Mouse (Mus musculus) thymus, postnatal 25 days (tissue): ENCODE data around the gene Nomo1.
A peak's percentile ranks its signal among the peaks of the same experiment; 100 is the strongest.

ENCODE experiments used
- DNase-seq: peaks from one replicate; pipeline ENCODE4 v3.0.0; 2022

Gene Nomo1

DNA sequence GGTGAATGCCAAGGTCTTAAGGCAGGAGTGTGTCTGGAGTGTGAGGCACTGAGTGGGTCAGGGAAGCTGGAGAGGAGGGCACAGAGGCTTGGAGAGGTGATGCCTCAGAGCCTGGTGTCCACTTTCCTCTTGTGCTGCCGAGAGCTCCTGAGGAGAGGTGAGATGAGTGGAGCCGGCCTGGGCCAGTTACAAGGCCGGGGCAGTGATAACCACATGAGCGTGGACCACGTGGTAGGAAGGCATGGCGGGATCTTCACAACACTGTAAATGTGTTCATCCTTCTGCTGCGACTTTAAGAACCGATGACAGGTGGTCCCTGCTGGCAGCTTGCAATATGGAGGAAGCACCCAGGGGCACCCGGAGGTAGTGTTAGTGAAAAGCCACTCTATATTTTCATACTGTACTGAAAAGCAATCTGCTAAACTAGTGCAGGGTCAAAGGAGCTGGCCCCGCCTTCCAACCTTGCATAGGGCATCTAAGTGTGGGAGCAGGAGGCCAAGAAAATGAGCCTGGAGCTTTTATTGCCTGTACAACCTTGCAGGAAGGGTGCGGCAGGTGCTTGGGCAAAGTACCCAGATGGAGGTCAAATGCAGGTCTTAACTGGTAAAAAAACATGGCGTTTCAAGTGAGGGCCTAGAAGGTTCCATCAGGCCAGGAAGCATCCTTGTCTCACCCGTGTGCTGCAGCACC lies 14.5 kb downstream of the Nomo1 start:
- DNase-seq = no peak

GRCm38 (mm10) chr7:46049981-46050380 lies 16.5 kb downstream of the Nomo1 start:
- DNase-seq = no peak

GRCm38 (mm10) chr7:46052161-46052821 lies 18.8 kb downstream of the Nomo1 start:
- peak; percentile 21 for DNase-seq

DNA sequence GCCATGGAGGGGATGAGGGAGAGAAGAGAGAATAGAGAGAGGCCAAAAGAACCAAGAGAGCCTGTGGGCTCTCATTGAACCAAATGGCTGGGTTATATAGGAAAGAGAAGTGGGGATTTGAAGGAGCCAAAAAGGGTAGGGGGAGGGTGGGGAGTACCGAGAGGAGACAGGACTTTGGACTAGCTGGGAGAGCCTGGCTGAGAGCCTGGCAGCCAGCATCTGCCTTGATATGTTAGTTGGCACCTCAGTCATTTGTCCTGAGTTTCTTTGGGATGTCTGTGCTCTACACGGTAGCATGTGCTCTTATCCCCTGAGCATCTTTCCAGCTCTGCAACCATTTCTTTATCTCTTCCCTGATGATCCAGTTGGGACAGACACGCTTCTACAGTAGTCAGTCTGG lies 20.1 kb downstream of the Nomo1 start:
- no peak for DNase-seq

DNA sequence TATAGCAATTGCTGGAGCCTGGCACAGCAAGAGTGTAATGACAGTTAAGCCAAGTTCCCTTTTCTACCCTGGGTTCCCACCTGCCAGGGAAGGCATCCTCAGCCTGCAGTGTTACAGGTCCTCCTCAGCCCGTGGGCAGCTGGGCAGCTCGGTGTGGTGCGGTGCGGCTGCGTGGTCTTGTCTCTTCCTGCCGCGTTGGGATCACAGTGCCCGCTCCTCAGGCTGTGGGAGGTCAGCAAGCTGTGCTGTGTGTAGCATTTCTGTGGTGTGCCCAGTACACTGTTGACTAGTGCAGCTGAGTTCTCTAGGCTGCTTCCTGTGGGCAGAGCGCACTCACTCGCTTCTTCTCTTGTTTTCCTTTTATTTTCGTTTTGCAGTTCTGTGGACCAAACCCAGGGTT lies 25.4 kb downstream of the Nomo1 start:
- DNase-seq = peak; percentile 44

GRCm38 (mm10) chr7:46060688-46061087 lies 27.2 kb downstream of the Nomo1 start:
- DNase-seq = no peak

- DNase-seq = no peak
Measured at GRCm38 (mm10) chr7:46061614-46062013, 28.1 kb downstream of the Nomo1 start.

GRCm38 (mm10) chr7:46063296-46063695 lies 29.8 kb downstream of the Nomo1 start:
- DNase-seq = no peak

GRCm38 (mm10) chr7:46068831-46069230 lies 35.3 kb downstream of the Nomo1 start:
- no peak for DNase-seq

DNA sequence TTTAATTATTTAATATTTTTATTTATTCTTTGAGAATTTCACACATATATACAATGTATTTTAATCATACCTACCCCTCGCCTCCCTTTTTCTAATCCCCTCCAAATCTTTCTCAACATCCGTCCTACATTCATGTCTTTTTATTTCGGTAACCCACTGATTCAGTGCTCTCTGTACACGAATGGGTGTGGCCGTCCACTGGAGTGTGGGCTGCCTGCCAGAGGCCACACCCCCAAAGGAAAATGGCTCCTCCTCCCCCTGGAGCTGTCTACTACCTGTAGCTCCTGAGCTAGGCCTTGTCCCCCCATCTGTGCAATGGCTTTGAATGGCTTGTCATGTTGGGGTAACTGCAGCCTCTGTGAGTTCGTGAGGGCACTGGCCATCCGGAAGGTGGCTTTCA lies 43.3 kb downstream of the Nomo1 start:
- DNase-seq = no peak

GRCm38 (mm10) chr7:46077675-46078074 lies 44.2 kb downstream of the Nomo1 start:
- DNase-seq = no peak

DNA sequence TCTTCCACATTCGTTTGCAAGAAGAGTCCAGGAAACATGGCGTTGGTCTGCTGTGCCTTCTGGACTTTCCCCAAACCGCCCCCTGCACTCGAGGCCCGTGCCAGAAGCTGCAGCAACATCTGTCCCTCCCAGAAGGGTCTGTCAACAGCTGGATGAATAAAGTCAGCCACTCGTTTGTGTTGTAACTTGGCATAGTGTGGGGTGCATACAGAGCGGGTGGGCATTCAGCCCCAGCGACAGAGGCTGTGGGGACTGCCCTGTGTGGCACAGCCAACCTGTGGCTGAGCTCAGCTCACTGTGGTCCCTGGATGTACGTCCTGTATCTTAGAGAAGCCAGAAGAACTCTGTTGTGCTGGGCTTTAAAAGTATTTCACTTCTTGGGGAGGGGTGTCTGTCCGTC lies 50.5 kb downstream of the Nomo1 start:
- DNase-seq = no peak

GRCm38 (mm10) chr7:46084839-46085513 lies 51.5 kb downstream of the Nomo1 start:
- DNase-seq = no peak

- no peak for DNase-seq
Measured at GRCm38 (mm10) chr7:46086378-46086777, 52.9 kb downstream of the Nomo1 start.

DNA sequence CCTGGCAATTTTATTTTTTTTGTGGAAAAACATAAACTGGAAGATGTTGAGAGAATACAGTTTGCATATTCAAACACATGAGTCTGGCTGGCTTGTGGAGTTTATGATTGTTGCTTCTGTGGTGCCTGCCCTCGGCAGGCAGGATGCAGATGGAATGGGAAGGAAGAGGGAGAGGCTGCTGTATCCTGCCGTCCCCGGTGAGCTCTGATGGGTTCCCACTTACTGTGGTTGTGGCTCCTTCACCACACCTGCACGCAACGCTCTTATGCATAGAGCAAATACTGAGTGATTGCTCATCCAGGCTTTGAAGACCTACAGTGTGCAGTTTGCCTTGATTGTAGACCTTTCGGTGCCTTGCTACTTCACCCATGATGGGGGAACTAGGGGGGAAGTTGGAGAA lies 54.7 kb downstream of the Nomo1 start:
- DNase-seq = no peak

- DNase-seq = no peak
Measured at GRCm38 (mm10) chr7:46092803-46093202, 59.3 kb downstream of the Nomo1 start.

DNA sequence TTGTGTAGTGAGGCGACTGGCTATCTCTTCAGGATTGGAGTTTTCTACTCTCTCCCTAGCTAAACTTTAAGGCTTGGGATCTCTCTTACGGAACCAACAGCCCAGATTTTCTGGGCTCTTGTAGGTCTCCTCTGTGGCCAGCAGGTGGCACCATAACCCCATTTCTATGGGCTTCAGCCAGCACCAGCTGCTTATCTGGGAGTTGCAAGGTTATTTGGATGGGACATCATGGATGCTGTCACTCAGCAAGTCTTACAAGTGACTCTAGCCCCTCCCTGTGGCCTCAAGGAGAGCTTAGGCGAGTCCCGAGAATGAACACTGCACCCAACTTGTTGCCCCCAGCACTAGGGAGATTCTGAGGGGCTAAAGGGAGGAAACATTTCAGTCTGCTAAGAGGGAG lies 62.6 kb downstream of the Nomo1 start:
- DNase-seq = peak; percentile 39

GRCm38 (mm10) chr7:46097319-46097783 lies 63.9 kb downstream of the Nomo1 start:
- no peak for DNase-seq

DNA sequence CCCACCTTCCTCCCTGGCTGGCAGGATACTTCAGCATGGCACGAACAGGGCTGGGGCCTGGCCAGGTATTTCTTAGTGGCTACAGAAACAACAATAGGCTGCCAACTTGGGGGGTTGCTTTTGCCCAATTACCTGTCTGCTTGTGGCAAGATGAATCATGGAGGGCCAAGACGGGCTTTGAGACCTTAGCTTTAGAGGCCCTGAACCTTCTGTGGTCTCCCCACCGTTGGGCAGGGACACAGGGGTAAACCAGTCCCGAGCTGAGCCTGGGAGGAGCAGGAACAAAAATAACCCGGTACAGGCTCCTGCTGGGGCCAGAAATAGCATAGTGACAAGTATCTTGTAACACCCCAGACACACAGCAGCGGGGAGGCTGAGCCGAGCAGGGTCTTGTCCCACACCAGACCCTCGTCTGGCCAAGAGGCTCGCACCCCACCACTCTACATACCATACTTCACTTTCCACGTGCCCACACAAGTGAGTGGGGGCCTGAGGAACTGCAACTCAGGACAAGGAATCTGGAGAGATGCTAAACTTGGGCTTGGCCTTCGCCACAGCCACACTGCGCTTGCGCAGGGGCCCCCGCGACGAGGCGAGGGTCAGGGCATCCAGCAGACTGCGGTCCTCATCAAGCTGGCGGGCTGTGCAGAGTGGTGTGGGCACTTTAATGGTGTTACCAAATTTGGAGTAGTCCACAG lies 64.9 kb downstream of the Nomo1 start:
- no peak for DNase-seq

DNA sequence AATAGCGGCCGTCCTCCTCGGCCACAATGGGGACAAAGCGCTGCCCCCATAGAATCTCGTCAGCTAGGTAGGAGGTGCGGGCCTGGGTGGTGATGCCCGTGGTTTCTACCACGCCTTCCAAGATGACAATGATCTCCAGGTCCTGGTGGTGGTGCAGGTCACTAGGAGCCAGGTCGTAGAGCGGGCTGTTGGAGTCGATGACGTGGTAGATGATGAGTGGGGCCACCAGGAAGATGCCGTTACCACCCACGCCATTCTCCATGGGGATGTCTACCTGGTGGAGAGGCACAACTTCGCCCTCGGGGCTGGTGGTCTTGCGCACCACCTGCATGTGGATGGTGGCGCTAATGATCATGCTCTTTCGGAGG lies 65.4 kb downstream of the Nomo1 start:
- no peak for DNase-seq

GRCm38 (mm10) chr7:46099682-46100081 lies 66.2 kb downstream of the Nomo1 start:
- no peak for DNase-seq

- DNase-seq = peak; percentile 74
Measured at GRCm38 (mm10) chr7:46100563-46100962, 67.1 kb downstream of the Nomo1 start, which contains the start of gene Kcnj11. Gene Kcnj11, minus strand, starts transcription at chr7:46100764.

DNA sequence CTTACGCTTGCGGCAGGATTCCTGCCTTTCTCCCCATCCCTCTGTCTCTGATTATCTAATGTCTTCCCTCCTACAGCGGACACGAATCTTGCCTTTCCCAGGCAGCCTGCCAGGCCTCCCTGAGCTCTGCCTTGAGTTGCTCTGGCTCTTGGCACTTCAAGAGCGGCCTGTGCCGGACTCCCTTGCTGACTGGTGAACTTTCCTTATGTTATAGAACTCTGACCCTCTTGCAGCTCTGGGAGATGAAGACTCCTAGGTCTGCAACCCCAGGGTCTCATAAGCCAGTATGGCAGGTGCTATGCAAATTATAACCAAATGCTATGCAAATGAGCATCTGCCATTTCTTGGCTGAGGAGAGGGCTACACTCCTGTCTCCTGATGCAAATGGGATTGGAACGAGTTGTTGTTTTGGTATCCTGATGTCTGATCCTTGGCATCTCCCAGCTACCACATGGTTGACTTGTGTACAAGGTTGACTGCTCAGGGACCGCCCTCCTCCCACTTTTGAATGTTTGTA lies 69.6 kb downstream of the Nomo1 start:
- no peak for DNase-seq
